Mouse (Mus musculus) heart, embryonic 14.5 days (tissue): Measurements from ENCODE around the gene Slc1a3. TPM values are rescaled to one million over a fixed set of nuclear protein-coding genes. Genes with fewer than 3 reads are reported as not detected.

Experiments
- ATAC-seq: fragments of 200-750 bp; cut with Nextera tagmentation; 2 replicates; pipeline ENCODE4 v1.8.0; 2017; ENCODE audit warnings: low read depth, moderate TSS enrichment; ENCODE audit not compliant: insufficient number of reproducible peaks, insufficient read depth, low FRiP score
- H3K27ac ChIP-seq, 2 experiments: fragments of 200-500 bp in 1 of 2; fragments of 300-500 bp in 1 of 2; sonication (generic) in 1 of 2; replicated peaks in 1 of 2; 2 replicates each; pipeline ENCODE4 v1.5.1; 2012 to 2014; ENCODE audit warnings: low read depth in 2 of 2, low read length in 2 of 2, control low read depth in 1 of 2, mild to moderate bottlenecking in 1 of 2, mixed read lengths in 1 of 2; ENCODE audit not compliant: control insufficient read depth in 1 of 2, insufficient read depth in 1 of 2
- H3K27me3 ChIP-seq: fragments of 300-500 bp; sonication (generic); 2 replicates; pipeline ENCODE4 v1.6.1; 2014; ENCODE audit warnings: mild to moderate bottlenecking, low read length, control low read depth; ENCODE audit not compliant: control insufficient read depth, insufficient read depth
- H3K36me3 ChIP-seq: fragments of 300-500 bp; sonication (generic); 2 replicates; pipeline ENCODE4 v1.6.1; 2014; ENCODE audit warnings: mild to moderate bottlenecking, control low read depth, low read length, mixed read lengths; ENCODE audit not compliant: control insufficient read depth, insufficient read depth
- H3K4me1 ChIP-seq, 2 experiments: fragments of 200-500 bp in 1 of 2; fragments of 300-500 bp in 1 of 2; sonication (generic) in 1 of 2; 2 replicates each; pipeline ENCODE4 v1.6.1; 2012 to 2014; ENCODE audit warnings: low read length in 2 of 2, control low read depth in 1 of 2, mixed read lengths in 1 of 2; ENCODE audit not compliant: control insufficient read depth in 2 of 2, insufficient read depth in 2 of 2
- H3K4me2 ChIP-seq: fragments of 300-500 bp; sonication (generic); 2 replicates; pipeline ENCODE4 v1.6.1; 2014; ENCODE audit warnings: mild to moderate bottlenecking, low read length
- H3K4me3 ChIP-seq, 2 experiments: fragments of 200-500 bp in 1 of 2; fragments of 300-500 bp in 1 of 2; sonication (generic) in 1 of 2; 2 replicates each; pipeline ENCODE4 v1.5.1; 2012 to 2014; ENCODE audit warnings: low read length in 2 of 2, mild to moderate bottlenecking in 2 of 2, control low read depth in 1 of 2, low read depth in 1 of 2, moderate library complexity in 1 of 2; ENCODE audit not compliant: control insufficient read depth in 1 of 2, insufficient read depth in 1 of 2
- H3K9ac ChIP-seq: fragments of 300-500 bp; sonication (generic); 2 replicates; pipeline ENCODE4 v1.6.1; 2014; ENCODE audit warnings: mild to moderate bottlenecking, low read length
- H3K9me3 ChIP-seq: fragments of 300-500 bp; sonication (generic); 2 replicates; pipeline ENCODE4 v1.6.1; 2016; ENCODE audit warnings: low read length, control low read depth; ENCODE audit not compliant: control insufficient read depth
- WGBS: fragments of 180-500 bp; shearing (Covaris S2); extraction: QIAGEN DNeasy Blood & Tissue Kit; methylation state at CpG from one replicate; pipeline ENCODE4 v1.1.7; 2014; 5-methylcytosine and 5-hydroxymethylcytosine counted together
- polyA plus RNA-seq: library from polyadenylated mRNA; unstranded; fragments of >200 nt; fragmentation: Nextera tagmentation; extraction: Ambion mirVana; gene quantifications from 2 replicates; pipeline ENCODE4 v1.2.1, GENCODE M21; 2014

The Slc1a3 gene
- polyA plus RNA-seq, 1 experiment from 2014 or later = 13.7 TPM

GRCm38 (mm10) chr15:8672532-8672931, 38.0 kb downstream of the Slc1a3 start:
- ATAC-seq = no peak
- Histone ChIP-seq H3K36me3 (no peaks in the 10 kb centered on the region), H3K27ac (peak overlapping the region; percentile 10 to 57; a peak in 2 of 4 replicates)

GRCm38 (mm10) chr15:8667849-8668522, 42.6 kb downstream of the Slc1a3 start:
- 71% methylated on average over 25 of the region's 25 CpGs for WGBS
- Histone ChIP-seq H3K4me2 (no peak overlapping the region), H3K4me3 (no peak overlapping the region), H3K9me3 (no peaks in the 10 kb centered on the region), H3K9ac (no peak overlapping the region; the same call in 1 of the 2 replicates), H3K27ac (peak overlapping the region; percentile 62 to 78), H3K27me3 (no peaks in the 10 kb centered on the region), H3K36me3 (no peaks in the 10 kb centered on the region), H3K4me1 (peaks cover 30 to 41% of the 10 kb centered on the region in 2 experiments)
- 0 out of 2 replicates have a peak, but pooled peaks have one; percentile 32 for ATAC-seq

More at GRCm38 (mm10) chr15:8672532-8672931, 38.0 kb downstream of the Slc1a3 start:
- peaks cover 20 to 30% of the 10 kb centered on the region in 2 experiments for H3K4me1 ChIP-seq
- 40% methylated on average over 5 of the region's 5 CpGs for WGBS
- H3K9ac ChIP-seq = no peak overlapping the region
- H3K27me3 ChIP-seq = no peaks in the 10 kb centered on the region
- H3K4me3 ChIP-seq = no peak overlapping the region
- H3K4me2 ChIP-seq = no peak overlapping the region
- no peaks in the 10 kb centered on the region for H3K9me3 ChIP-seq

GRCm38 (mm10) chr15:8665675-8666350, 44.8 kb downstream of the Slc1a3 start:
- 65% methylated on average over 15 of the region's 15 CpGs for WGBS
- ATAC-seq = no peak
- no peaks in the 10 kb centered on the region for H3K9me3 ChIP-seq
- no peak overlapping the region for H3K9ac ChIP-seq
- no peaks in the 10 kb centered on the region for H3K27me3 ChIP-seq
- no peak overlapping the region for H3K4me2 ChIP-seq
- H3K27ac ChIP-seq = peak overlapping the region; percentile 19 to 41; a peak in 1 of 4 replicates
- H3K4me1 ChIP-seq = peaks cover 29 to 44% of the 10 kb centered on the region in 2 experiments
- H3K4me3 ChIP-seq = no peak overlapping the region
- no peaks in the 10 kb centered on the region for H3K36me3 ChIP-seq

- ATAC-seq = no peak
- H3K36me3 ChIP-seq = no peaks in the 10 kb centered on the region
- peak overlapping the region; percentile 18 to 21; a peak in 3 of 4 replicates for H3K4me3 ChIP-seq
- WGBS = 20% methylated on average over 17 of the region's 17 CpGs
- H3K9me3 ChIP-seq = no peaks in the 10 kb centered on the region
- H3K27ac ChIP-seq = peak overlapping the region; percentile 56 to 73
- H3K9ac ChIP-seq = 0 out of 2 replicates have a peak overlapping the region, but pooled peaks have one; percentile 23
- H3K4me2 ChIP-seq = peak overlapping the region; percentile 61
- peaks cover 35 to 51% of the 10 kb centered on the region in 2 experiments for H3K4me1 ChIP-seq
- H3K27me3 ChIP-seq = no peaks in the 10 kb centered on the region
Measured at GRCm38 (mm10) chr15:8663348-8664099, 47.0 kb downstream of the Slc1a3 start.

GRCm38 (mm10) chr15:8661856-8662255, 48.7 kb downstream of the Slc1a3 start:
- 15% methylated on average over 6 of the region's 6 CpGs for WGBS
- H3K4me1 ChIP-seq = peaks cover 29 to 45% of the 10 kb centered on the region in 2 experiments

GRCm38 (mm10) chr15:8659977-8660376, 50.6 kb downstream of the Slc1a3 start:
- Histone ChIP-seq H3K9ac (no peak overlapping the region), H3K27ac (peak overlapping the region; percentile 30 to 35; a peak in 2 of 4 replicates), H3K36me3 (no peaks in the 10 kb centered on the region), H3K4me1 (peaks cover 21 to 38% of the 10 kb centered on the region in 2 experiments), H3K9me3 (no peaks in the 10 kb centered on the region), H3K4me3 (no peak overlapping the region), H3K27me3 (no peaks in the 10 kb centered on the region), H3K4me2 (no peak overlapping the region)
- no peak for ATAC-seq
- 75% methylated on average over 4 of the region's 4 CpGs for WGBS

More at GRCm38 (mm10) chr15:8661856-8662255, 48.7 kb downstream of the Slc1a3 start:
- no peak overlapping the region for H3K4me3 ChIP-seq
- no peaks in the 10 kb centered on the region for H3K36me3 ChIP-seq
- H3K27ac ChIP-seq = no peak overlapping the region
- H3K9ac ChIP-seq = no peak overlapping the region
- no peaks in the 10 kb centered on the region for H3K27me3 ChIP-seq
- no peak overlapping the region for H3K4me2 ChIP-seq
- no peak for ATAC-seq
- no peaks in the 10 kb centered on the region for H3K9me3 ChIP-seq

GRCm38 (mm10) chr15:8659483-8659971, 51.0 kb downstream of the Slc1a3 start:
- no peak overlapping the region for H3K4me3 ChIP-seq
- WGBS = 54% methylated on average over 8 of the region's 8 CpGs
- H3K27ac ChIP-seq = peak overlapping the region; percentile 35 to 77; a peak in 3 of 4 replicates
- H3K36me3 ChIP-seq = no peaks in the 10 kb centered on the region
- H3K4me2 ChIP-seq = no peak overlapping the region
- no peaks in the 10 kb centered on the region for H3K27me3 ChIP-seq
- peaks cover 21 to 38% of the 10 kb centered on the region in 2 experiments for H3K4me1 ChIP-seq
- no peaks in the 10 kb centered on the region for H3K9me3 ChIP-seq
- ATAC-seq = peak; percentile 33; the same call in 1 of the 2 replicates
- no peak overlapping the region for H3K9ac ChIP-seq
